Mouse (Mus musculus): ENCODE data around the gene Aoc1.

Aoc1 gene

DNA sequence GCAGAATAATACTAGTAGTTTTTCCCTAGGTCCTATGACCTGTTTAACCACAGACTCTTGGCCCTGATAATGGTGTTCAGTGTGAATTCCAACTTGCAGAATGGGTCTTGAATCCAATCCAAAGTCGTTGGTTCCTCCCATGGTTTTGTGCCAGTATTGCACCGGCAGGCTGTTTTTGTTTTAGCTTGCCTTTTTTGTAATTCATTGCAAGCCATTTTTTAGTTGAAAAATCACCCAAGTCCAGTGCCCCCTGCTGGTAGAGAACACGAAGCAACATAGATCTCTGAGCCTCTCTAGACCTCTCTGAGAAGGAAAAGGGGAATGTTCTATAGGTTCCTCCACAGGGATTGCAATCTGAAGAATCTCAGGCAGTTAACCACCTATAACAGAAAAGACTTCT is 39.3 kb downstream of the Aoc1 start:
- DNase-seq: peak; percentile 59 to 66

GRCm38 (mm10) chr6:48913587-48913986 is 40.9 kb downstream of the Aoc1 start:
- no peak for DNase-seq

DNA sequence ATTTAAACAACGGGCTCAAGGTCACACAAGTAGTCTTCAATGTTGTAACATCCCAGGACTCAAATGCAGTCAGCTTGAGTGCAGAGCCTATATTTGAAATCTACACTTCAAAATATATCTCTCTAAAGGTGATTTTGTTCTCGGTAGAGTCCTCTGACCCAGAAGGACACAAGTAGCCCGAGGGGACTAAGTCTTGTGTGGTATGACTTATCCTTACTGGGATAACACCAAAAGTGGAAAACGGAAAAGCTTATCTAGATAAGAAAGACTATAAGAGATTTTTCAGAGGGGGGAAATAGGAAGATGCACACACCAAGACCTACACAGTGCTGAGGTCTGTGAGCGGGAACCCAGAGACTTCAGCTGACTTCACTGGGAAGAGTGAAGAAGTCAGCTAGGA is 56.9 kb downstream of the Aoc1 start, which contains the start of gene 1600015I10Rik:
Gene 1600015I10Rik, plus strand, starts transcription at position 301 of the 400 bp plus-strand sequence.
- no peak for DNase-seq

DNA sequence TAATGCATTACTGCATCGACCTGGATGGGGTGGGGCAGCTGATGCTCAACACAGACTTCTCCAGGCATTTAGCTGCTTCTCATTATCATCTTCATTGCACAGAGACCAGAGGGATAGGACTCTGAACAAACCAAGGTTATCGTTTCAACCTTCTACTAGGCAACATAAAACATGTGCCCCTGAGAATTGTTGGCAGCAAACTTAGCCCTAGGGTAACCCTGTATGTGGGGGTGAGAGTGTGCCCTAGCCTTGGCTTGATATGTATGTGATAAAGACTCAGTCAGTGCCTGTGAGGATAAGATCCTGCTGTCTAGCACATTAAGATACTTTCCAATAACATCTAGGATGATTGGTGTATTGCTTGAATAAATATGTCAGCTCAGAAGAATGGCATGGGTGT is 76.9 kb downstream of the Aoc1 start:
- DNase-seq: no peak

GRCm38 (mm10) chr6:48950676-48951075 is 78.0 kb downstream of the Aoc1 start:
- no peak for DNase-seq

DNA sequence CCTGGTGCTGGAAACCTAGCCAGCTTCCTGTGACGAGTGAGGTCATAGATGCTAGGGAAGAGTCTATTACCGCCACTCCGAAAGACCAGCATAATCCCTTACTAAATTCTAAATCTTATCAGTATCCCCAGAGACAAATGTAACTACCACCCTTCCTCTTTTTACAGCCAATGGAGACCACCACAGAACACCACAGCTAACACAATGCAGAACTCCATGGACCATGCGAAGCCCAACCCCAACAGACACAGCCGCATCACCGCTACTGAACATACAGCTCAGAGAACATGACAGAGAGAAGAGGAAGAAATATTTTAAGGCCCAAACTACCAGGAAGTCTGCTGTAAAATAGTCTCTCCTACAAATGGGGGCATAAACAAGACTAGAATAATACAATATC is 78.9 kb downstream of the Aoc1 start:
- DNase-seq: no peak

GRCm38 (mm10) chr6:48953220-48953619 is 80.5 kb downstream of the Aoc1 start:
- DNase-seq: no peak

DNA sequence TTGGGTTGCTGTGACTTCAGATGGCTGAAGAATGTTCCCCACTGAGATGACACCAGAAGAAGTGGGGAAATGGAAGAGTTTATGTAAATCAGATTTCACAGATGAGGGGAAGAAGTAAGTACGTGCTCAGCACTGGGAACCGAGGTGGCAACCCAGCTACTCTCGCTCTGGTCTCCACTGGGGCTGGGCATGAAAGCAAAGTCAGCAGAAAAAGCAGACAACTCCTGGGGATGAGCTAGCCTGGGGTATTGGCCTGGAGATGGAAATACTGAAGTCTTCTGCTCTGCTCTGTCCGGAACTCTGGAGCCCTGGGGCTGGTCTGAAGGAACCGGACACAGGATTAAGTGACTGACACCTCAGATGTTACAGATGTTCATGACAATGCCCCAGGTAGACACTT is 81.5 kb downstream of the Aoc1 start:
- no peak for DNase-seq

GRCm38 (mm10) chr6:48954946-48955345 is 82.2 kb downstream of the Aoc1 start:
- DNase-seq: peak; percentile 27 to 46

DNA sequence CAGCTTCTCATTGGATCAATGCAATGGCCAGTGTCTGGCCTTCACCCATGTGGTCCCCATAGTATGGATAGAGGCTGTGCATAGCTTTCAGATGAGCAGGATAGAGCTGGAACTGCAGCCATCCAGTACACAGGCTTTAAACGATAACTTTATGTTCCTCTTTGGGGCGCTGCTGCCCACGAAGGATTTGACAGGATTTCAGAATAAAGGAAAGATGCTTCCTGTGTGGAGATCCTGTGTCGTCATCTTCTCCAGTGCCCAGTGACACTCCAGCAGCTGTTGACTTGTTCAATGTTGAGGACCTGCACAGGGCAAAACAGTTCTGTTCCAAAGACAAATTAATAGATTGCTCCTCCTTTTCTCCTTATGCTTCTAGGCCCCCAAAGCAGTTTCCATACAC is 84.1 kb downstream of the Aoc1 start:
- DNase-seq: no peak

- no peak for DNase-seq
These were observed 85.4 kb downstream of the Aoc1 start for GRCm38 (mm10) chr6:48958053-48958452.

Data from B cell, adult 2 months (primary cell).